Mouse (Mus musculus): ENCODE data around the gene Gripap1.

GRCm38 (mm10) chrX:7775501-7776205 is 13.9 kb upstream of the Gripap1 start:
- TF ChIP-seq POLR2A (IDR thresholded peaks at IDR 0.05; ENCODE audit: borderline replicate concordance, control insufficient read depth, low read depth, low read length) (no peak), CTCF (IDR thresholded peaks at IDR 0.05; ENCODE audit: control insufficient read depth, insufficient read depth, low read length) (no peak)

Data from bone marrow, adult 2 months (tissue).